Mouse (Mus musculus): ENCODE results near the gene Sp3.

DNA sequence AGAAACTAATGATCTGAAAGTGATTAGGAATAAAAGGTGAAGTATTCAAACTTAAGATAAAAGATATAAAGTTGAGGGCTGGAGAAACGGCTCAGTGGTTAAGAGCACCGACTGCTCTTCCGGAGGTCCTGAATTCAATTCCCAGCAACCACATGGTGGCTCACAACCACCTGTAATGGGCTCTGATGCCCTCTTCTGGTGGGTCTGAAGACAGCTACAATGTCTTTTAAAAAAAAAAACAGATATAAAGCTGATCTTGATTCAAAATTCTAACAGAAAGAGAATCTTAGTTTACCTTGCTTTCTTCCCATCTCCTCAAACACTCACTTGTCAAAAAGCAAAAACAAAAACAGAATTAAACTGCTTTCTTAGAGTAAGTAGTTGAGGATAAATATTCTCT is 23.8 kb downstream of the Sp3 start:
- TF ChIP-seq CTCF (conservative IDR thresholded peaks at IDR 0.05; ENCODE audit: insufficient read depth, insufficient read length, low read depth, low read length): no peak
- no peak for TF ChIP-seq POLR2A (IDR thresholded peaks at IDR 0.05; ENCODE audit: low read depth, low read length)

All from kidney, adult 2 months (tissue).